Mouse (Mus musculus) forebrain, embryonic 11.5 days (tissue): ENCODE measurements around the gene Pik3cd. TPM values are rescaled to one million over a fixed set of nuclear protein-coding genes. Genes with fewer than 3 reads are reported as not detected.
A peak's percentile ranks its signal among the peaks of the same experiment; 100 is the strongest.
"Not testable (repeated sequence)": the region's sequence is repeated elsewhere in the genome, so short reads cannot be mapped to it uniquely, and the experiment has no call there.

Experiments used
- ATAC-seq: fragments of 200-750 bp; cut with Nextera tagmentation; replicated peaks from 2 replicates; pipeline ENCODE4 v1.8.0; 2017; ENCODE audit warnings: moderate TSS enrichment; ENCODE audit not compliant: low FRiP score
- DNase-seq: peaks from one replicate; pipeline ENCODE4 v3.0.0-alpha.2; 2017; ENCODE audit warnings: low spot score
- H3K27ac ChIP-seq: fragments of 300-500 bp; sonication (generic); 2 replicates; pipeline ENCODE4 v1.5.1; 2014; ENCODE audit warnings: low read depth, low read length
- H3K27me3 ChIP-seq: fragments of 300-500 bp; sonication (generic); 2 replicates; pipeline ENCODE4 v1.6.1; 2014; ENCODE audit warnings: mild to moderate bottlenecking, low read length, mixed read lengths; ENCODE audit not compliant: control insufficient read depth, insufficient read depth
- H3K36me3 ChIP-seq: fragments of 300-500 bp; sonication (generic); 2 replicates; pipeline ENCODE4 v1.6.1; 2014; ENCODE audit warnings: mild to moderate bottlenecking, low read length, moderate library complexity, mixed read lengths; ENCODE audit not compliant: control insufficient read depth, insufficient read depth
- H3K4me1 ChIP-seq: fragments of 300-500 bp; sonication (generic); replicated peaks from 2 replicates; pipeline ENCODE4 v1.6.1; 2014; ENCODE audit warnings: low read length, mixed read lengths; ENCODE audit not compliant: control insufficient read depth, insufficient read depth
- H3K4me2 ChIP-seq: fragments of 300-500 bp; sonication (generic); 2 replicates; pipeline ENCODE4 v1.6.1; 2014; ENCODE audit warnings: low read depth, mild to moderate bottlenecking, low read length, moderate library complexity, mixed read lengths; ENCODE audit not compliant: severe bottlenecking
- H3K4me3 ChIP-seq: fragments of 300-500 bp; sonication (generic); 2 replicates; pipeline ENCODE4 v1.5.1; 2014; ENCODE audit warnings: low read depth, low read length
- H3K9ac ChIP-seq: fragments of 300-500 bp; sonication (generic); 2 replicates; pipeline ENCODE4 v1.6.1; 2014; ENCODE audit warnings: low read length
- H3K9me3 ChIP-seq: fragments of 300-500 bp; sonication (generic); 2 replicates; pipeline ENCODE4 v1.6.1; 2016; ENCODE audit warnings: low read length, mixed read lengths; ENCODE audit not compliant: control insufficient read depth
- WGBS: fragments of 180-500 bp; shearing (Covaris S2); extraction: QIAGEN DNeasy Blood & Tissue Kit; methylation state at CpG from one replicate; pipeline ENCODE4 v1.1.7; 2014; 5-methylcytosine and 5-hydroxymethylcytosine counted together
- polyA plus RNA-seq: library from polyadenylated mRNA; unstranded; fragments of >200 nt; fragmentation: Nextera tagmentation; extraction: Ambion mirVana; gene quantifications from 2 replicates; pipeline ENCODE4 v1.2.1, GENCODE M21; 2014

Gene Pik3cd
- polyA plus RNA-seq, 1 experiment from 2014 or later = 6.3 TPM

DNA sequence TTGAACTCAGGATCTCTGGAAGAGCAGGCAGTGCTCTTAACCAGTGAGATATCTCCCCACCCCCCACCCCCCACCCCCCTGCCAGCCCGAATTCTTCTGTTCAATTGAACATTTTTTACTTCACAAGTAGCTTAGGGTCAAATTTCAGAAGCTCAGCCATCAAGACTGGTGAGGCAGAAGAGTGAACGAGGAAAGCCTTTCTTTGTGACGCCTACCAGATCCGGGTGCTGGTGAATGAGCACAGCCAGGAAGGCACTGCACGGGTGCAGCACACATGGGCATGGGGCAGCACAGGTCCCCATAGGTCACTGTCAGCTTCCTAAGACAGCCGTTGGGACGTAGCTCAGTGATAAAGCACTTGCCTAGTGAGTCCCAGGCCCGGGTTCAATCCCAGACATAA is 82.4 kb downstream of the Pik3cd start:
- H3K27ac ChIP-seq = 0 out of 2 replicates have a peak overlapping the region, but pooled peaks have one; percentile 25
- 12% methylated on average over 8 of the region's 8 CpGs for WGBS
- DNase-seq (no peak), ATAC-seq (no peak)
- H3K4me2 ChIP-seq = no peak overlapping the region
- peaks cover 6% of the 10 kb centered on the region; the same call in 1 of the 2 replicates for H3K4me1 ChIP-seq
- peaks cover under 1% of the 10 kb centered on the region; the same call in 1 of the 2 replicates for H3K9me3 ChIP-seq
- H3K4me3 ChIP-seq = no peak overlapping the region
- H3K9ac ChIP-seq = no peak overlapping the region
- H3K27me3 ChIP-seq = no peaks in the 10 kb centered on the region
- peaks cover 1% of the 10 kb centered on the region for H3K36me3 ChIP-seq

DNA sequence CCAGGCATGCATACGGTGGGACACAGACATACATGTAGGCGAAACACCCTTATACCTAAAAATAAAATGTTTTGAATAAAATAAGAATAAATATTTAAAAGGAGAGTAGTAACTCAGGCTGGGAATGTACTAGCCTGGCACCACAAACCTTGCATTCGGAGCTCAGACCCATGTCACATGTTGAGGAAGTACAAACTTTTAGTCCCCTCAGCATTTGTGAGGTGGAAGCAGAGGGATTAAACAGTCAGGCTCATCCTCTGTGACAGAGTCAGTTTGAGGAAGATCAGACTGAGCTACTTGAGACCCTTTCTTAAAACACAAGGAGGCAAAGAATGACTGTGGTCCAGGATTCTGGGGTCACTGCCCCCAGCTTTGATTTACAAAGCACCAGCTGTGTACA is 85.4 kb downstream of the Pik3cd start:
- H3K9ac ChIP-seq, H3K27me3 ChIP-seq, ATAC-seq, H3K9me3 ChIP-seq, DNase-seq, H3K36me3 ChIP-seq, H3K4me1 ChIP-seq, H3K4me2 ChIP-seq, H3K4me3 ChIP-seq, H3K27ac ChIP-seq: not testable (repeated sequence)
- 86% methylated on average over 3 of the region's 3 CpGs for WGBS

DNA sequence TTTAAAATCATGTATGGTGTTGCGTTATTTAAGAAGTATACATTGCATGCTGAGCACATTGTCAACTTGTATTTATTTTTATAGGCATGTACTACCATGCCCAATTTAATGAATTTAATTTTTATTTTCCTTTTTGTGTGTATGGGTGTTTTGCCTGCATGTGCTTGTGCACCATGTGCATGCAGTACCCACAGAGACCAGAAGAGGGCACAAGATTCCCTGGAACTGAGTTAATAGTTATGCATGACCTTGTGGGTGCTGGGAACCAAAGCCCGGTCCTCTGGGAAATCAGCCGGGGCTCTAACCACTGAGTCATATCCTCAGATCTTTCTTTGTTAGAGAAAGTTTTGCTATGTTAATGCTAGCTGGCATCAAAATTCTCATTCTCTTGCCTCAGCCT is 87.5 kb downstream of the Pik3cd start:
- Histone ChIP-seq H3K4me2 (no peak overlapping the region), H3K9me3 (peaks cover 3% of the 10 kb centered on the region), H3K36me3 (peaks cover 5% of the 10 kb centered on the region), H3K27ac (no peak overlapping the region), H3K4me3 (no peak overlapping the region), H3K4me1 (no peaks in the 10 kb centered on the region), H3K9ac (no peak overlapping the region), H3K27me3 (no peaks in the 10 kb centered on the region)
- no peak for DNase-seq
- no peak for ATAC-seq
- whole genome bisulfite sequencing = 95% methylated on average over 3 of the region's 3 CpGs

DNA sequence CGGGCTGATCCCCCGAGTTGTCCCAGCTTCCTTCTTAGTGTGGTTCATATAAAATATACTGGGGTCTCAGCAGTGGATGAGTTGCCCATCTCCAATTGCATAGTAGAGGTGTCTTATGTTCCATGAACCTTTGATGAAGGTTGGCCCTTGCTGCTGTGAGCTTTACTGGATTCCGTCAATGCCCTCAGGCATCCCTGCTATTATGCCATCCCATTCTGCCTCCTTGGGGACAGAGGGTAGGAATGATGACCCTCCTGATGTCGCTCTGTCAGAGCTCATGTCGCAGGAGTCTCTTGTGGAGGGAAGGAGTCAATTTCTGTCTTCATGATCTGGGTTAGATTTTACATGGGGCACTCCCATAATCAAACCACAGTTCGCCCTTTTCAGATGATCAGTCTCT is 88.9 kb downstream of the Pik3cd start:
- H3K4me3 ChIP-seq, H3K36me3 ChIP-seq, H3K9me3 ChIP-seq, H3K4me1 ChIP-seq, H3K4me2 ChIP-seq, H3K9ac ChIP-seq, DNase-seq, H3K27ac ChIP-seq, ATAC-seq, H3K27me3 ChIP-seq: not testable (repeated sequence)
- 78% methylated on average over 6 of the region's 6 CpGs for WGBS

DNA sequence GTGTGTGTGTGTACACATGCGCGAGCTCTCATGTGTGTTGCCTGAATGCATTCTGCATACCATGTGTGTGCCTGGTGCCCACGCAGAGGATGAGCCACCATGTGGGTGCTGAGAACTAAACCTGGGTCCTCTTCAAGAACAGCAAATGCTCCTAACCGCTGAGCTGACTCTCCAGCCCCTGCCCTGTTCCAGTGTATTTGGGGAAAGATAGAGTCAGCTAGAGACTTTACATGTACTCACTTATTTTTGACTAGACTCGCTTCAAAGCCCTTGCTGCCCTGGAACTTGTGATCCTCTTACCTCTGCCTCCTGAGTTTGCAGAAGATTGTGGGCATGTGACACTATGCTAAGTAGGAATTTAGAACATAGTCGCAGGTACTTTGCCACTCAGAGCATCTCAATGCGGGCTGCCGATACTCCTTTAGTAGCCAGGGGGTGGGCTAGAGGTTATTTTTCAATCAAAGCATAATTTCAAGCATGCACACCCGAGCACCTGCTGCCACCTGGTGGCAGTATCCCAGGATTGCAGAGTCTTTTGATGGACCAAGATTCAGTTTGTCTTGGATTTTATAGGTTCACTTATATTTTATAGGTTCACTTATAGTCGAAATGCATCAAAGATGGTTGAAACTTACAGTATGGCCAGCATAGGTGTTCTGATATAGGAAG is 90.9 kb downstream of the Pik3cd start:
- Histone ChIP-seq H3K27me3 (no peaks in the 10 kb centered on the region), H3K9ac (no peak overlapping the region), H3K9me3 (peaks cover 3% of the 10 kb centered on the region), H3K4me1 (0 out of 2 replicates have a peak, but pooled peaks cover 1% of the 10 kb centered on the region), H3K27ac (no peak overlapping the region), H3K4me3 (no peak overlapping the region), H3K36me3 (peaks cover 5% of the 10 kb centered on the region), H3K4me2 (no peak overlapping the region)
- ATAC-seq (no peak), DNase-seq (peak; percentile 77)
- 54% methylated on average over 10 of the region's 10 CpGs for WGBS

DNA sequence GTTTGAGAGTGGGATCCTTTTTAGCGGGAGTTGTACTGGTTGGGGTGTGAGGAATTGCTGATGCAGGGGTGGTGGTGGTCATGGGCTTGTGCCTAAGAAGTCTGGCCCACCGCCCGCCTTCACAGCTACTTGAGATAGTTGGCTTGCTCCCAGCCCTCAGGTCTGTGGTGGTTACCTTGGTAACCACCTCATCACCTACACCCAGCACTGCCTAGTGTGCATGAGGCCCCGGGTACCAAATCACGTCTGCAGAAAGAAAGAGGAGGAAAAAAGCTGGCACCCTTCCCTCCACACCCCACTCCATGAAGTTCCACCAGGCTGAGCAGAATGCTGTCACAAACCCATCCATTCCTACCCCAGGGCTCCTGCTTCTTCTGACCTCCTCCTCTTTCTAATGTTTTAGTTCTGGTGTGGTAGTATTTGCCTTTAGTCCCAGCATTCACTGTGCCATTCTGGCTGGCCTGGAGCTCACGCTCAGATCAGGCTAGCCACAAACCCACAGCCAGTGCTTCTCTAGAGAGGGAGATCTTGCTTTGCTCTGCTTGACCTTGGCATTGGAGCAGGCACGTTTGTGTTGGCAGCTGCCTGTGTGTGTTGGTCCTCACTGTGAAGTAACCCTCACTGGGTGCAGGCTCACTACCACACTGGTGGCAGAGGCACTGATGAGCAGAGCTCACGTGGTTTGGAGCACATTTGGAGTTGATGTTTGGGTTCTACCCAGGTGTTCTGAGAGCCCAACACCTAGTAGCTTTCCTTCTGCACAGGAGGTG is 92.9 kb downstream of the Pik3cd start:
- 71% methylated on average over 8 of the region's 8 CpGs for WGBS
- H3K4me3 ChIP-seq = no peak overlapping the region
- H3K27me3 ChIP-seq = no peaks in the 10 kb centered on the region
- DNase-seq = no peak
- H3K4me2 ChIP-seq = no peak overlapping the region
- no peak for ATAC-seq
- 0 out of 2 replicates have a peak, but pooled peaks cover 1% of the 10 kb centered on the region for H3K4me1 ChIP-seq
- no peak overlapping the region for H3K27ac ChIP-seq
- no peak overlapping the region for H3K9ac ChIP-seq
- no peaks in the 10 kb centered on the region; the same call in 1 of the 2 replicates for H3K36me3 ChIP-seq
- H3K9me3 ChIP-seq = no peaks in the 10 kb centered on the region

DNA sequence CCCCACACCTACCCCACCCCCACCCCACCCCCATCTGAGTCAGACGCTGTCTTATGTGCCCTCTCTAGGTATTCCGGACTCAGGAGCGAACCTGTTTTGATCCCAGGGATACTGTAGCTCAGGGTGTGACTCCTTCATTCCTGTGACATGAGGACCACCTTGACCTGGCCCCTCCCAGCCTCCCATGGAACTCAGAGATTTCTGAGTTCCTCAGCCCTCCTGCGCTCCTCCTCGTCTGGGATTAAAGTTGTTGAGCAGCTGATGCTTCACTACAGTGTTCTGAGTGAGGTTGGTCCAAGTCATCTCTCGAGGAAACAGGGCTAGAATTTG is 94.1 kb downstream of the Pik3cd start:
- peak; percentile 39 for DNase-seq
- Histone ChIP-seq H3K36me3 (no peaks in the 10 kb centered on the region), H3K27ac (no peak overlapping the region), H3K4me3 (no peak overlapping the region), H3K9ac (no peak overlapping the region), H3K9me3 (no peaks in the 10 kb centered on the region), H3K27me3 (no peaks in the 10 kb centered on the region), H3K4me2 (no peak overlapping the region), H3K4me1 (0 out of 2 replicates have a peak, but pooled peaks cover 1% of the 10 kb centered on the region)
- 90% methylated on average over 5 of the region's 6 CpGs for WGBS
- ATAC-seq = no peak

DNA sequence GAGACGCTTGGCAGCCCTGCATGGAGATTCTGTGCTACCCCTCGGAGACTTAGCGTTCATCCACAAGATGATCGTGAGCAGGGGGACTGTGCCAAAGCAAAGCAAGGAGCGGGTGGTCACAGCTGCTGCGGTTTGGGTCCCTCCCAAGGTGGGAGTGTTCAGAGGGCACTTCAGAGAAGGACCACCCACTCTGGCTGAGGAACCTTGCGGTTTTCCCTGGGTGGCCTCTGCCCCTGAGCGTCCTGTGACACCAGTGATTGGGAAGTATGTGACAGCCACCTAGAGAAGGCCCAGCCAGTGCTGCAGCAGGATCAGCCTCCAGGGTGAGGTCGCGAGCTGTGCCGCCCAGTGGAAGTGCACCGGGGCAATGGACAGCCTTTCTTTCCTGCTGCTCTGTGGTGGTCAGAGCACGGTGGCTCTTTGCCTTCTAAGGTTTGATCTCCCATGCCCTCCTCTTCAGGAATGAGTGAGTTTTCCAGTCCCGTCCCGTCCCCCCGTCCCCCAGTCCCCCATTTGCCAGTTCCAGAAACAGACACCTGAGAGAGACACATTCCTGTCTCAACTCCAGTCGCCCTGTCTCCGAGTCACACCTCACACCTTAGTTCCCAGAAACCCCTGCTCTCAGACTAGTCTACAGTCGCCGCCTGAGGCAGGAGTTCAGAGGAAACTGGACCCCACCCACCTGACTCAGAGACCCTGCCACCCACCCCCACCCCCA is 94.6 kb downstream of the Pik3cd start:
- no peak overlapping the region for H3K27ac ChIP-seq
- ATAC-seq = no peak
- H3K4me3 ChIP-seq = no peak overlapping the region
- peak; percentile 49 for DNase-seq
- 69% methylated on average over 20 of the region's 20 CpGs for WGBS
- H3K36me3 ChIP-seq = no peaks in the 10 kb centered on the region
- no peak overlapping the region for H3K4me2 ChIP-seq
- H3K27me3 ChIP-seq = no peaks in the 10 kb centered on the region
- no peak overlapping the region for H3K9ac ChIP-seq
- 0 out of 2 replicates have a peak, but pooled peaks cover 1% of the 10 kb centered on the region for H3K4me1 ChIP-seq
- H3K9me3 ChIP-seq = no peaks in the 10 kb centered on the region
